Mouse (Mus musculus) sigmoid colon, adult 10 weeks (tissue): ENCODE data around the gene Ppp6c. TPM values are rescaled to one million over a fixed set of nuclear protein-coding genes. Genes with fewer than 3 reads are reported as not detected.

Source experiments
- polyA plus RNA-seq: library from polyadenylated mRNA; stranded (reverse); fragments of 350-450 nt; fragmentation: Illumina TruSeq; extraction: RNeasy Lipid Tissue Mini Kit (QIAGEN cat#74804); gene quantifications from one replicate; pipeline ENCODE4 v1.2.3, GENCODE M21; 2014; ENCODE audit warnings: low read depth, low replicate concordance

Gene Ppp6c
- 201 TPM for polyA plus RNA-seq

GRCm38 (mm10) chr2:39226019-39226640, at the start of gene Ppp6c:
Ppp6c (minus strand) TSS chr2:39226451.

GRCm38 (mm10) chr2:39190561-39191056, 35.6 kb downstream of the Ppp6c start, which contains the start of gene Scai:
Scai (minus strand) TSS chr2:39190734.

Other genes starting within 250 kb of the Ppp6c start
- gene Wdr38, start 229.0 kb downstream of the Ppp6c start, polyA plus RNA-seq, result 1.0 TPM
- gene Arpc5l, start 221.1 kb downstream of the Ppp6c start, polyA plus RNA-seq, result 136 TPM
- 95.4 TPM for gene Rpl35, start 220.8 kb downstream of the Ppp6c start, polyA plus RNA-seq
- 80.9 TPM for gene Golga1, start 160.9 kb downstream of the Ppp6c start, polyA plus RNA-seq
- 20.2 TPM for gene Scai, start 35.7 kb downstream of the Ppp6c start, polyA plus RNA-seq